Mouse (Mus musculus) embryonic fibroblast, embryonic 13.5 days (primary cell): ENCODE measurements around the gene Wwtr1.

Experiments used
- CTCF ChIP-seq: IDR thresholded peaks from 2 replicates; pipeline ENCODE4 v1.5.1; 2011; ENCODE audit warnings: mild to moderate bottlenecking, control low read depth, low read length, moderate library complexity, borderline replicate concordance; ENCODE audit not compliant: insufficient read depth
- POLR2A ChIP-seq: IDR thresholded peaks from 2 replicates; pipeline ENCODE4 v1.6.1; 2011; ENCODE audit warnings: low read depth, mild to moderate bottlenecking, control low read depth, low read length, moderate library complexity

GRCm38 (mm10) chr3:57466289-57466688, 109.4 kb downstream of the Wwtr1 start:
- TF ChIP-seq POLR2A (no peak), CTCF (no peak)
